Mouse (Mus musculus) cerebellum, adult 2 months (tissue): ENCODE measurements around the gene Meis3.

Experiments used
- CTCF ChIP-seq: fragments of 200-500 bp; IDR thresholded peaks from 2 replicates; pipeline ENCODE4 v1.5.1; 2011; ENCODE audit warnings: low read depth, mild to moderate bottlenecking, control low read depth, low read length, moderate library complexity, borderline replicate concordance; ENCODE audit not compliant: insufficient read depth
- POLR2A ChIP-seq: fragments of 200-500 bp; IDR thresholded peaks from 2 replicates; pipeline ENCODE4 v1.6.1; 2011; ENCODE audit warnings: low read length, control low read depth, borderline replicate concordance; ENCODE audit not compliant: insufficient read depth

DNA sequence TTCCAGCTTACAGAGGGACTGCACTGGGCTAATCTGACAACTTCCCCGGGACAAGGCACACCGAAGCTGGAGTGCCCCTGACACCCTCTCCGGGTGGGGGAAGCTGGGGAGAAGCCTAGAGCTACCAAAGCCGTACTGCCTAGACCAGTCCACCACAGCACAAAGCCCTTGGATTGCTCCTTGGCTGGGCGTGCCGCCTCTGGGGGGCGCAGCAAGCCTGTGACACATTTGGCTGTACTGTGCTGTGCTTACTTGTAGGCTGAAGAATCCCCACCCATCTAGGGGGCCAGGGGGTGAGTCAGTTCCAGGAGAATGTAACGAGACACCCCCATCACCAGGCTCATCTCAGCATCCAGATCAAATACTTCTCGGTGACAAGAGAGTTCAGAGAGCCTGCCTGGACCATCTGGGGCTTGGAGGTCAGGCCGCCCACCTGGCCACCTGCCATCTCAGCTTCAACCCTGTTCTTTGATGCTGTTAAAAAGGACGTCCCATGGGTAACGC, 36.0 kb downstream of the Meis3 start:
- TF ChIP-seq CTCF = peak; percentile 42; the same call in 1 of the 2 replicates
- TF ChIP-seq POLR2A = no peak
